Mouse (Mus musculus) midbrain, embryonic 11.5 days (tissue): ENCODE measurements around the gene Sypl. TPM values are rescaled to one million over a fixed set of nuclear protein-coding genes. Genes with fewer than 3 reads are reported as not detected.

Experiments used
- polyA plus RNA-seq: library from polyadenylated mRNA; unstranded; fragments of >200 nt; fragmentation: Nextera tagmentation; extraction: Ambion mirVana; gene quantifications from 2 replicates; pipeline ENCODE4 v1.2.1, GENCODE M21; 2014

Sypl gene
- polyA plus RNA-seq, 1 experiment from 2014 or later: 45.3 TPM

Other genes starting within 250 kb of the Sypl start
- 43.4 and 44.3 TPM in 2 replicates for gene Nampt, start 134.3 kb upstream of the Sypl start, polyA plus RNA-seq
- not detected in 2 replicates for gene Cdhr3, start 139.0 kb downstream of the Sypl start, polyA plus RNA-seq
- gene Atxn7l1, start 193.8 kb downstream of the Sypl start, polyA plus RNA-seq: 16.9 and 17.0 TPM in 2 replicates